Mouse (Mus musculus): Measurements from ENCODE around the gene Acot5.
A peak's percentile ranks its signal among the peaks of the same experiment; 100 is the strongest.

GRCm38 (mm10) chr12:84063228-84063627 lies 5.9 kb upstream of the Acot5 start:
- TF ChIP-seq RCOR1 (IDR thresholded peaks at IDR 0.05; ENCODE audit: low read depth, low read length) (no peak), E2F4 (IDR thresholded peaks at IDR 0.05; ENCODE audit: borderline replicate concordance, low read depth, low read length) (no peak), GABPA (IDR thresholded peaks at IDR 0.05; ENCODE audit: low read depth, low read length) (no peak), ZKSCAN1 (IDR thresholded peaks at IDR 0.05; ENCODE audit: low read depth, low read length) (no peak), CTCF (IDR thresholded peaks at IDR 0.05 in 2 of 3, conservative IDR thresholded peaks at IDR 0.05 in 1 of 3; ENCODE audit: control insufficient read depth in 1 of 3, insufficient read depth in 1 of 3, low read depth in 2 of 3, low read length in 3 of 3, poor library complexity in 1 of 3, severe bottlenecking in 1 of 3) (peak; percentile 63 to 80 (median 80)), NELFE (IDR thresholded peaks at IDR 0.05; ENCODE audit: low read depth, low read length) (no peak), CHD2 (IDR thresholded peaks at IDR 0.05; ENCODE audit: low read length) (no peak), ZC3H11A (IDR thresholded peaks at IDR 0.05; ENCODE audit: low read depth, low read length) (peak; percentile 74), MEF2A (IDR thresholded peaks at IDR 0.05; ENCODE audit: extremely low read depth, insufficient replicate concordance, low read depth, low read length, poor library complexity, severe bottlenecking) (no peak), MAX (IDR thresholded peaks at IDR 0.05; ENCODE audit: low read length) (no peak), POLR2A (IDR thresholded peaks at IDR 0.05; ENCODE audit: control insufficient read depth in 1 of 2, insufficient read depth in 1 of 2, low read depth in 1 of 2, low read length in 2 of 2, poor library complexity in 1 of 2) (no peak), POLR2AphosphoS2 (IDR thresholded peaks at IDR 0.05; ENCODE audit: low read length) (no peak)
